Comparison of ENCODE assay signal across 21 mouse cellular contexts in genomic region chr19:7568364-7568763, GRCm38 (mm10). TPM values are rescaled to one million over a fixed set of nuclear protein-coding genes. Genes with fewer than 3 reads are reported as not detected.
DNase-seq lines count a peak whose midpoint lies in the region; ATAC-seq and TF ChIP-seq lines count a peak whose summit lies in the region.
"Had no signal": no experiment of that assay in that cellular context is flagged by ENCODE, and none has a peak within 500 bp of the region (broad histone marks: within the 10 kb centered on the region; RNA-seq: fewer than 3 reads in every experiment).

No protein-coding gene starts in this region.

- peak; percentile 94 for DNase-seq in heart, adult 11 months
- DNase-seq in heart, adult 8-10 months (ENCODE audit: low spot score), result no peak
- no peak for DNase-seq in left cerebral cortex, adult 2 months (ENCODE audit: extremely low spot score in 1 of 2, low spot score in 2 of 2)
- DNase-seq in left cerebral cortex, adult 9 months (ENCODE audit: low spot score in 2 of 2), result no peak
- DNase-seq in urinary bladder, adult 18-20 months (ENCODE audit: low spot score in 2 of 2), result no peak
- no peak for DNase-seq in cerebellum, adult 8-10 months
- DNase-seq: adrenal gland, adult 2 months; B cell, adult 2 months; kidney, adult 18-20 months; lung, postnatal 36 days; thymus, postnatal 4 days had no signal

- WGBS in olfactory bulb, adult 2 months, result 68% methylated on average over 3 of the region's 3 CpGs

- TF ChIP-seq CTCF in left cerebral cortex, adult 2 months (IDR thresholded peaks at IDR 0.05), result no peak
- no peak for TF ChIP-seq CTCF in olfactory bulb, adult 2 months (IDR thresholded peaks at IDR 0.05; ENCODE audit: insufficient read depth, low read depth, low read length)

- intact Hi-C loops in left cerebral cortex, adult 2 months (cut with DNase I), result no loop called here

- ATAC-seq in erythroblast, adult 5-6 weeks (replicated peaks; ENCODE audit: low FRiP score, poor library complexity, severe bottlenecking), result 0 out of 2 replicates have a peak, but pooled peaks have one; percentile 24
- ATAC-seq: midbrain, embryonic 15.5 days had no signal

- 0 out of 2 replicates have a peak, but pooled peaks cover 3% of the 10 kb centered on the region for H3K4me1 ChIP-seq in olfactory bulb, adult 2 months (ENCODE audit: control insufficient read depth, insufficient read depth, low read length)
- H3K4me1 ChIP-seq: midbrain, embryonic 15.5 days; neural tube, embryonic 13.5 days had no signal

- H3K4me3 ChIP-seq in left cerebral cortex, adult 2 months, result no peak overlapping the region
- no peak overlapping the region for H3K4me3 ChIP-seq in olfactory bulb, adult 2 months (ENCODE audit: insufficient read depth, low read depth, low read length)
- H3K4me3 ChIP-seq: forebrain, embryonic 12.5 days; heart, embryonic 13.5 days; midbrain, embryonic 15.5 days; neural tube, embryonic 13.5 days had no signal

- no peak for TF ChIP-seq POLR2A in olfactory bulb, adult 2 months (IDR thresholded peaks at IDR 0.05; ENCODE audit: insufficient read depth, low read depth, low read length)

- H3K27ac ChIP-seq in left cerebral cortex, adult 2 months, result peak overlapping the region; percentile 59; the same call in 1 of the 2 replicates
- 0 out of 2 replicates have a peak overlapping the region, but pooled peaks have one; percentile 24 for H3K27ac ChIP-seq in olfactory bulb, adult 2 months (ENCODE audit: insufficient read depth, low read depth, low read length)
- H3K27ac ChIP-seq: forebrain, embryonic 12.5 days; heart, embryonic 13.5 days; hindbrain, embryonic 14.5 days; midbrain, embryonic 15.5 days; neural tube, embryonic 13.5 days had no signal

RNA-seq across cellular contexts. Expression of gene Pla2g16, which starts 11.1 kb away (rescaled TPM):
- total RNA-seq in heart, adult 8-10 months (2022), result 100 to 1,000 TPM; 121 to 150 (median 137) TPM
- 10 to 100 TPM; 26.8 to 30.8 TPM for total RNA-seq in left cerebral cortex, adult 2 months (2021)
- 78.4 and 83.0 TPM in 2 replicates for total RNA-seq in erythroblast, adult 5-6 weeks (2015; ENCODE audit: low replicate concordance)
- total RNA-seq in erythroblast, adult 5-6 weeks (2017; ENCODE audit: low replicate concordance), result 120 and 165 TPM in 2 replicates
- polyA plus RNA-seq in olfactory bulb, adult 2 months (2012; ENCODE audit: insufficient read depth, insufficient read length, low replicate concordance, missing spikeins), result not detected in 2 replicates

RNA-seq across cellular contexts. Expression of gene Lgals12, which starts 38.6 kb away (rescaled TPM):
- total RNA-seq in heart, adult 8-10 months (2022), result under 1 TPM; 0.16 to 0.37 (median 0.32) TPM
- total RNA-seq in left cerebral cortex, adult 2 months (2021), result under 1 TPM; 0.48 to 0.49 TPM
- total RNA-seq in erythroblast, adult 5-6 weeks (2015; ENCODE audit: low replicate concordance), result not detected in 2 replicates
- total RNA-seq in erythroblast, adult 5-6 weeks (2017; ENCODE audit: low replicate concordance), result not detected in 2 replicates
- not detected in 2 replicates for polyA plus RNA-seq in olfactory bulb, adult 2 months (2012; ENCODE audit: insufficient read depth, insufficient read length, low replicate concordance, missing spikeins)

RNA-seq across cellular contexts. Expression of gene Hrasls5, which starts 44.0 kb away (rescaled TPM):
- not detected for total RNA-seq in heart, adult 8-10 months (2022)
- total RNA-seq in left cerebral cortex, adult 2 months (2021), result not detected
- total RNA-seq in erythroblast, adult 5-6 weeks (2015; ENCODE audit: low replicate concordance), result not detected in 2 replicates
- 2.0 TPM in 1 of 2 replicates, not detected in the other for total RNA-seq in erythroblast, adult 5-6 weeks (2017; ENCODE audit: low replicate concordance)
- polyA plus RNA-seq in olfactory bulb, adult 2 months (2012; ENCODE audit: insufficient read depth, insufficient read length, low replicate concordance, missing spikeins), result not detected in 2 replicates
- total RNA-seq: left cerebral cortex, postnatal 25 days had no signal
- polyA plus RNA-seq: adrenal gland, adult 2 months; forebrain, embryonic 12.5 days; heart, embryonic 13.5 days; hindbrain, embryonic 14.5 days; liver, embryonic 16.5 days; midbrain, embryonic 15.5 days; neural tube, embryonic 13.5 days; spleen, adult 2 months had no signal
